Mouse (Mus musculus) spleen, adult 18-20 months (tissue): ENCODE results near the gene Kpna7.
"Not testable (repeated sequence)": the region's sequence is repeated elsewhere in the genome, so short reads cannot be mapped to it uniquely, and the experiment has no call there.

Experiments
- DNase-seq, 2 experiments: peaks; one replicate each; pipeline ENCODE4 v3.0.0; 2022; ENCODE audit warnings: mixed read lengths in 2 of 2

Gene Kpna7

GRCm38 (mm10) chr5:145083632-145084451, at the start of gene Kpna7, which contains the start of gene Arpc1a:
Kpna7 (minus strand) TSS chr5:145084030.
Arpc1a (plus strand) TSS chr5:145083830.
- DNase-seq = peak; percentile 89 to 92

DNA sequence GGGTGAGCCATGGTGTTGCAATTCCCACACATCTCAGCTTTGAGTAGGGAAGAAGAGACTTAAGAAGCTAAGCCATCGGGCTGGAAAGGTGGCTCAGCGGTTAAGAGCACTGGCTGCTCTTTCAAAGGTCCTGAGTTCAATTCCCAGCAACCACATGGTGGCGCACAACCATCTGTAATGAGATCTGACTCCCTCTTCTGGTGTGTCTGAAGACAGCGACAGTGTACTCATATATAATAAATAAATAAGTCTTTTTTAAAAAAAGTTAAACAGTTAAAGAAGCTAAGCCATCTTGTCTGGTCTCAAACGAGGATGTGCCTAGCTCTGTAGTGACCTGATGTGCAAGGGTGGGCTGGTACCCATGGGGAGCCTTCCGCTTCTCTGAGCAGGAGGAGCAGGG, 49.4 kb upstream of the Kpna7 start:
- not testable (repeated sequence) for DNase-seq

GRCm38 (mm10) chr5:145130995-145131394, 47.2 kb upstream of the Kpna7 start:
- no peak for DNase-seq

DNA sequence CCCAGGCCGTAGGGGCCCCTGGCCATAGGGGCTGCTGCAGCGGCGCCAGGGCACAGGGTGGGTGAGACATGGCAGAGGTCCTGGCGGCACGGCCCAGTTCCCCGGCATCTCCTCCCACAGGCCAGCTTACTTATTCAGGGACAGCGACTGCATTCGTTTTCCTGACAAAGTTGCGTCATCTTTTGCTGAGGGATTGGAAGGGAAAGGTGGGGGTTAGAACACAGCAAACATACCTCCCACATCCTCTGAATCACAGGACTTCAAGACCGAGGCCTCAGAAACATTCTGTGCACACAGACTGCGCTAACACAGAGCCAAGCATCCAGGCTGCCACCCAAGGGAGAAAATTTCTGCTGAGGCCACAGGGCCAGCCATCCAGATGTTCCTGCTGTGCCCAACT, 46.4 kb upstream of the Kpna7 start:
- DNase-seq = no peak

DNA sequence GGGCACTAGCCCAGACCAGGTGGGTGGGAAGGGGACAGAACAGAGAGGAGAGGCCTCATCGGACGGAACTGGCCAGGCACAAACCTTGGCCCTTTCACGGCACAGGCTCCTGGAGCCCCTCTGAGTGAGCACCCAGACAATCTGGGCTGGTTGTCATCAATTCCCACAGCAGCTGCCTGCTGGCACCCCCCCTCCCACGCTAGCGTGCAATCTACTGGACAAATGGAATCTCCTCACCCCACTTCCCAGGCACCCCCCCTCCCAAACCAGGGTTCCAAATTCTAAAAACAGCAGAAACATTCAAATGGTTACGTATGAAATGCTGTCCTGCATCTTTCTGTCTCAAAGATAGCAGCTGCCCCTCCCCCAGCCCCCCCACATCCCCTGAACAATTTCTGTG, 45.9 kb upstream of the Kpna7 start:
- DNase-seq = not testable (repeated sequence)

DNA sequence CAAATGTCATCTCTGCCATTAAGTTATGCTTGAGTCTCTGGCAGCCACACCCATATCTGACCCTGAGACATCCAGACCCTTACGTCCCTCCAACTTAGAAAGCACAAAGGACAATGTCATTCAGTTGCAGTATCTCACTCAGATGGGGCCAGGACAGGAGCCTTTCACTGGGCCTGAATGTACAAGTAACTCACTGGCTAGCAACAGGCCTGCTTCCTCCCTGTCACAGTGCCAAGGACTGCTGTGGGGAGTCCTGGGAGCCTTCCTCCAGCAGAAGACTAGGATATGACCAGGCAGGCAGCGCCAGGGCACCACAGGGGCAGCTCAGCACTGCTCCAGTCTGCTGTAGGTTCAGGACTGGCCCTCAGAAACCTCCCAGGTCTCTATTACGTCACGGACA, 45.3 kb upstream of the Kpna7 start:
- no peak for DNase-seq

DNA sequence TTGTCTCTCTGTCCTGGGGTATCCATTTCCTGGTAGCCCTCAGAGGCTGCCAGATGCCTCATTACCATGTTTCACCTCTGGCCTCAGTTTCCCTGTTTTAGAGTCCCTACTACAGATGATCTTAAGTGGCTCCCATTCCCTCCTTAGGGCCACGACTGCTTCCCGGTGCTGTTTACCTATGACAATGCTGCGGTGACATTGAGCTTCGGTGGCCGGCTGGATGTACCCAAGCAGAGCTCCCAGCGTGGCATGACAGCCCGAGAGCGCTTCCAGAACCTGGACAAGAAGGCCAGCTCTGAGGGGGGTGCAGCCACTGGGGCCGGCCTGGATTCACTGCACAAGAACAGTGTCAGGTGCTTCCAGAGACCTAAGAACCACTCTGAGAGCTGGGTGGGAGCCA, 42.8 kb upstream of the Kpna7 start:
- no peak for DNase-seq

- DNase-seq = no peak
Observed at GRCm38 (mm10) chr5:145123396-145123795, 39.6 kb upstream of the Kpna7 start.

- no peak for DNase-seq
Observed at GRCm38 (mm10) chr5:145120921-145121320, 37.1 kb upstream of the Kpna7 start.

DNA sequence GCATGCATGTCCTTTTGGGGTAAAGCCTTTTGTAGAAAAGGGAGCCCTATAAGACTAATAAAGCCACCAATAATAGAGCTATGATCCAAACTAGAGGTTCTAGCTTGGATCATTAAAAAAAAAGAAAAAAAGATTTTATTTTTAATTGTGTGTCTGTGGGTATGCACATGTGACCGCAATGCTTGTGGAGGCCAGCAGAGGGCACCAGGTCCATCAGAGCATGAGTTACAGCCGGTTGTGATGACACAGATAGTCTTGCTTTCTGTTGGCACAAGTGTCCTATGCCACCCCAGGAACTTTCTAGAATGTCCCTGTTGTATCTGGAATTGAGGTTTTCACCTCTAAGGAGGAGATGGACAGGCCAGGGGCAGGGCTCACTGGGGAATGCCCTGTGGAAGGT, 35.6 kb upstream of the Kpna7 start:
- no peak for DNase-seq

DNA sequence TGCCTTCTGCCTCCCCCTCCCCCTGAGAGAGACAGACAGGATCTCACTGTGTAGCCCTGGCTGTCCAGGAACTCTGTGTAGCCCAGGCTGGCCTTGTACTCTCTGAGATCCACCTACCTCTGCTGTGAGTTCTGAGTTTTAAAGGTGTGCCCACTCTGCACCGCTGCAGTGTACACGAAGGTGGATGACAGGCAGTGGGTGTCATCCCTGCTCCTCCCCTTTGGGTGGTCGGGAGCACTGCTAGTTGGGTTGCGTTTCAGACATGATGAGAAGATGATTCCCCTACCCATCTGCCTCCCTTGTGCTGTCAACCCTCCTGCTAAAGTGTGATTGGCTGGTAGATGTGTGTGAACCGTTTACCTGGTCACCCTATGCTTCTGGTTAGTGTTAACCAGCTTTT, 34.6 kb upstream of the Kpna7 start:
- no peak for DNase-seq

DNA sequence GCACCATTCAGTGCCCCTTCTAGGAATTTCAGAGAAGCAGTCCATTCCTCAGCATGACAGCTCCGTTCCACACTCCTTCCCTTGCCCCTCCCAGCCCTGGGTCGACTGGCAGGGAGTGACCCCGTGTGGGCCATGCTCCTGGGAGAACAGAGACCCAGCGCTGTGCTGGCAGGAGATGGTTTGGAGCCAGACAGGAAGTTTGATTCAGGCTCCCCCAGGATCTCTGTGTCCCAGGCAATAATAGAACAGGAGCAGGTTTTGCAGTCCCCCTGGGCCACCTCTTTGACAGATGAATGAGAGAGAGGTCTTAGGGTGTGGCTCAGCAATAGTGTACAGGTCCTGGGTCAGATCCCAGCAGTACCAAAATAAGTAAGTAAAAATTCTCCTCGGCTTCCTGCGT, 34.2 kb upstream of the Kpna7 start:
- no peak for DNase-seq

- peak in 1 of 2 experiments; percentile 65 for DNase-seq
Observed at GRCm38 (mm10) chr5:145116916-145117315, 33.1 kb upstream of the Kpna7 start.

- peak; percentile 30 to 46 for DNase-seq
Observed at GRCm38 (mm10) chr5:145116316-145116715, 32.5 kb upstream of the Kpna7 start.

- DNase-seq = no peak
Observed at GRCm38 (mm10) chr5:145115736-145116135, 31.9 kb upstream of the Kpna7 start.

DNA sequence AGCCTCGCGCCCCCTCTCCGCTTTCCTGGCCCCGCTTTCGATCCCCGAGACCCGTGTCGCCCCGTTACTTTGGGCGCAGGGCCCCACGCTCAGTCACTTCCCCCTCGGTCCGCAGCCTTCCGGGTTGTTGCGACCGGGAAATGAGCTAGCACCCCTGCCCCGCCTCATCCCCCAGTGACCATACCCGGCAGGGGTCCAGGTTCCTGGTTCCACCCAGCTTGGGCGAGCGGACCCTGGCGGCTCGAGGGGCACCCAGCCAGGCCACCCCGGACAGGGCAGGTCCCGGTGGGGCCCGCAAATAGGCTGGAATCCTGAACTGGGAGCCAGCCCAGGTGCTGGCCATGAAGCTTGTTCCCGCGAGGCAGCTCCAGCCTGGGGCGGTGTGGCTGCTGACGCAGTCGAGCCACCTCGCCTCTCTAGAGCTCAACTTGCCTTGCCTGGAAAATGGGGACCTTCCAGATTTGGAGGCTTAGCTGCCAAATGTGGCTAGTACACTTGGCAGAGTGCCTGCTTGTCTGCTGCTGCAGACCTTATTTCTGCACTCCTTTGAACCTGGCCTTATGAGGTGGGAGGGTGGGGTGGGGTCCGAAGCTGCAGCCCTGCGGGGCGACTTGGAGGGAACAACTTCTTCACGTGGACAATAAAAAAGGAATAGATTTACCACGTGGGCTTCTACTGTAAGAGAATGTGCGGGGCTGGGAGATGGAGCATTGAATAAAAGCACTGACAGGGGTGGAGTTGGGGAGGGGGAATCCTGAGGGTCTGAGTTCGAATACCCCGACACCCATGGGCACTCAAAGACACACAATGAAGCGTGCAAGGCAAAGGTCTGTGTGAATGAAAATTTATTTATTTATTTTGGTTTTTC, 31.0 kb upstream of the Kpna7 start:
- DNase-seq = peak; percentile 70 to 75

GRCm38 (mm10) chr5:145114071-145114605, 30.3 kb upstream of the Kpna7 start, which contains the start of gene Arpc1b:
Arpc1b (plus strand) TSS chr5:145114215.
- peak; percentile 74 to 80 for DNase-seq

- no peak for DNase-seq
Observed at GRCm38 (mm10) chr5:145113416-145113815, 29.6 kb upstream of the Kpna7 start.

DNA sequence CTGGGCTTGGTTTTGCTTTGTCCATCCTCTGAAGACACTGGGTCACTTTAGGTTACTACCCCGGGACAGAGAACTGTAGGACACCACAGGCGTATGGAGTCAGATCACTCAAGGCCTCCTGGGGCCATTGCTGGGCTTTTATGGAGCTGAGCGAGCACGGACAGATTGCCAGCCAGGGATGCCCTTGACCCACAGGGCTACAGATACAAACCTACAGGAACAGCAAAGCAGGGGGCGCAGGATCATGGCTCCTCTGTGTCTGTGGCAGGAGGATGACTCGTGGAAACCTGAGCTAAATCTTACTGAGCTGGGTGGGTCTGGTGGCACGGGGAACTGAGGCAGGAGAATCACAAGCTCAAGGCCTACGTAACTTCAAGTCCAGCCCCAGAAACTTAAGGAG, 28.7 kb upstream of the Kpna7 start:
- DNase-seq = no peak

DNA sequence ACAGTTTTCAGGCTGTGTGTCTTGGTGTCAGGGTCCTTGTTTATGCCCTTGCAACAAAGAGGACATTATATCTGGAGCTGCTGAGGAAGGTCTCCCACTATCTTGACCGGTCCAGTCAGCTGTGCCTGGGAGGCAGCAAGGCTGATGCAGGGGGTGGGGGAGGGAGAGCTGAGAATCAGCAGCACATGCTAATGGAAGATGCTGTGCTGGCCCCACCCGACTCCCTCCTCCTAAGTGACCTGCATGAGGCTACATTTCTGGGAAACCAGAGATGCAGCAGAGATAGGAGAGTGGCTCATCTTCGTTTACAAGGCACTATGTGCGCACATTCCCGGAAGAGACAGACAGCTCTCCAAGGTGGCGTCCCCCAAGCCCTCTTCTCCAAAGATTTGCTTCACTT, 26.6 kb upstream of the Kpna7 start:
- DNase-seq = no peak

GRCm38 (mm10) chr5:145105694-145106275, 22.0 kb upstream of the Kpna7 start:
- no peak for DNase-seq

GRCm38 (mm10) chr5:145104328-145104727, 20.5 kb upstream of the Kpna7 start:
- DNase-seq = no peak

- no peak for DNase-seq
Observed at GRCm38 (mm10) chr5:145102706-145103105, 18.9 kb upstream of the Kpna7 start.
